Mouse (Mus musculus) neural tube, embryonic 14.5 days (tissue): ENCODE data around the gene Olfr829. TPM values are rescaled to one million over a fixed set of nuclear protein-coding genes. Genes with fewer than 3 reads are reported as not detected.
"Not testable (repeated sequence)": the region's sequence is repeated elsewhere in the genome, so short reads cannot be mapped to it uniquely, and the experiment has no call there.

Source experiments
- ATAC-seq: fragments of 200-750 bp; cut with Nextera tagmentation; 2 replicates; pipeline ENCODE4 v1.8.0; 2017; ENCODE audit warnings: low read depth, mild to moderate bottlenecking, moderate TSS enrichment, moderate library complexity
- H3K27ac ChIP-seq: fragments of 300-500 bp; sonication (generic); 2 replicates; pipeline ENCODE4 v1.5.1; 2014; ENCODE audit warnings: low read depth, mild to moderate bottlenecking, control low read depth, low read length, moderate library complexity, mixed read lengths
- H3K27me3 ChIP-seq: fragments of 300-500 bp; sonication (generic); 2 replicates; pipeline ENCODE4 v1.6.1; 2014; ENCODE audit warnings: low read length; ENCODE audit not compliant: control insufficient read depth, insufficient read depth
- H3K36me3 ChIP-seq: fragments of 300-500 bp; sonication (generic); 2 replicates; pipeline ENCODE4 v1.6.1; 2014; ENCODE audit warnings: low read length, mixed read lengths; ENCODE audit not compliant: control insufficient read depth, insufficient read depth
- H3K4me1 ChIP-seq: fragments of 300-500 bp; sonication (generic); 2 replicates; pipeline ENCODE4 v1.6.1; 2014; ENCODE audit warnings: low read length; ENCODE audit not compliant: control insufficient read depth, insufficient read depth
- H3K4me2 ChIP-seq: fragments of 300-500 bp; sonication (generic); 2 replicates; pipeline ENCODE4 v1.6.1; 2014; ENCODE audit warnings: mild to moderate bottlenecking, low read depth, low read length, control low read depth
- H3K4me3 ChIP-seq: fragments of 300-500 bp; sonication (generic); 2 replicates; pipeline ENCODE4 v1.5.1; 2014; ENCODE audit warnings: low read depth, low read length, control low read depth, mixed read lengths
- H3K9ac ChIP-seq: fragments of 300-500 bp; sonication (generic); replicated peaks from 2 replicates; pipeline ENCODE4 v1.6.1; 2014; ENCODE audit warnings: low read depth, mild to moderate bottlenecking, control low read depth, low read length, mixed read lengths
- H3K9me3 ChIP-seq: fragments of 300-500 bp; sonication (generic); 2 replicates; pipeline ENCODE4 v1.6.1; 2016; ENCODE audit warnings: low read length; ENCODE audit not compliant: control insufficient read depth
- WGBS: fragments of 180-500 bp; shearing (Covaris S2); extraction: QIAGEN DNeasy Blood & Tissue Kit; methylation state at CpG from one replicate; pipeline ENCODE4 v1.1.7; 2014; 5-methylcytosine and 5-hydroxymethylcytosine counted together
- polyA plus RNA-seq: library from polyadenylated mRNA; unstranded; fragments of >200 nt; fragmentation: Nextera tagmentation; extraction: Ambion mirVana; gene quantifications from 2 replicates; pipeline ENCODE4 v1.2.1, GENCODE M21; 2014

Gene Olfr829
- polyA plus RNA-seq = not detected in 2 replicates

DNA sequence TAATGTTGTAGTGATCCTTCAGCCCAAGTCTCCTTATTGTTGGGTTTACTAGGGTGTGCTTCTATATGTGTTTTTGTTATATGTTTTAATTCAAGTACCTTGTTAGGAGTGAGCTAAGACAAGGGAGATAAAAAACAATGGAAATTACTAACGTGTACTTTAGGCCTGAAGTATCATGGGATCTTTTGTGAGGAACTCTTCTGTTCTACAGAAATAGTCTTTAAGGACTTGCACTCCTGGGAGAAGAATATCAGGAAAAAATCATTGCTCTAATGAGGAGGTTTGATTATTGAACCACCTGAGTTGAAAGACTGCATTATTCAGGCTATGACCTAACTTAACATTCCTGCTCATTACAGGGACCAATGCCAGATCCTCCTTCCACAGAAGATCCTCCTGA lies at the start of gene Olfr829:
Gene Olfr829, plus strand, starts transcription at position 301 of the 400 bp plus-strand sequence.
- ATAC-seq = no peak
- Histone ChIP-seq H3K27me3 (no peaks in the 10 kb centered on the region), H3K36me3 (no peaks in the 10 kb centered on the region), H3K9ac (no peak within 1 kb of the TSS), H3K4me2 (no peak within 1 kb of the TSS), H3K9me3 (no peaks in the 10 kb centered on the region), H3K4me3 (no peak within 1 kb of the TSS), H3K27ac (no peak within 1 kb of the TSS), H3K4me1 (no peaks in the 10 kb centered on the region)
- WGBS = 79% methylated on average over 1 of the region's 1 CpGs

DNA sequence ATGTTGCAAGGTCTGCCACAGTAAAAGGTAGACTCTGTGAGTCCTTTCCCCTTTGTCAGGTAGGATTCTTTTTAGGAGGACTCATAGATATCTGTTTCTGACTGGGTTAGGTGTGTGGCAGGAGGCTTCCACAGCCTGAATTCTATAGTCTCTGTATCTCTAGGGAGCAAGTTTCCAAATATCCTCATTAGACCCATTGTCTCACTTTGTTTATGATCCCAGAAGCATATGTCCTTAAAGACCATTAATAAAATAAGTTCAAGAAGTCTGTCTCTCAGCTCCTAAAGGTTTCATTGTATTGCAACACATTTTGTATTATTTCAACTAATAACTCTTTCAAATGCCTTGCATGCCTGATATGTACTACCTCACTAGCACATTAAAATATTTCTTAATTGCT lies 35.3 kb upstream of the Olfr829 start, which contains the start of gene Olfr828:
Gene Olfr828, minus strand, starts transcription at position 101 of the 400 bp plus-strand sequence.
- Histone ChIP-seq H3K27me3 (no peaks in the 10 kb centered on the region), H3K27ac (no peak within 1 kb of the TSS), H3K4me3 (no peak within 1 kb of the TSS), H3K9ac (no peak within 1 kb of the TSS), H3K4me1 (no peaks in the 10 kb centered on the region), H3K9me3 (no peaks in the 10 kb centered on the region), H3K4me2 (no peak within 1 kb of the TSS), H3K36me3 (no peaks in the 10 kb centered on the region)
- no peak for ATAC-seq

DNA sequence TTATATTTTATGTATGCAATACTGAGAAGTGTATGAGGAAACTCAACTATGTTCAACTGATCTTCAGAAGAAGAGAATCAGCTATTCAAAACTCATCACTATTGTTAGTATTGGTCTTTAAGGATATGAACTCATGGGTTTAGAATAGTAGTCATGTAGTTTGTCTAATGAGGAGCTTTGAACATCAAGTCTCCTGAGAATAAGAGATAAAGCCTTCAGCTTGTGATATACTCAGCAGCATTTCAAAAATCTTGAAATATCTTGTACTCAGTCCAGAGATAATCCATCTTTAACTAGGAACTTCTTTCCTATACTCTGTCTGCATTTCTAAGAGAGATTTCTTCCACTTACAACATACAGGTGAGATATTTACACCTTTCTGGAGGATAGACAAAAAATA lies 19.7 kb downstream of the Olfr829 start, which contains the start of gene Olfr830:
Gene Olfr830, plus strand, starts transcription at position 301 of the 400 bp plus-strand sequence.
- ATAC-seq = no peak

DNA sequence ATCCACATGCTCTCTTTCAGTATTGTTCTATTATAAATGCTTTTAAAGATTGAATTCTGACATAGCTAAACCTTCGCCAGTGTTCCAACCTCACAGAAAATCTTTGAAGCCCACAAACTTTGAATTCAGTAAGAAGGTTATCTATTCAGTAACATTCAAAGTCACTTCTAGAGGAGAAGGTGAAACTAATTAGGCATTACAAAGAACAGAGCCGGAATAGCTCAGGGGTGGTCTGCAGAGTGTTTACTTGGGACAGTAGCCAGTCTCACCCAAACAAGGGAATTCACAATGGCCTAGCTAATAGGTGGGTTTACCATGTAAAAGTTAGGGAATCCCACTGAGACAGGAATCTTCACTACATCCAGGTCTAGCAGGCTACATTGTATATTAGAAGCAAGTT lies 53.0 kb downstream of the Olfr829 start:
- not testable (repeated sequence) for H3K27ac ChIP-seq, H3K9me3 ChIP-seq, H3K4me3 ChIP-seq, H3K9ac ChIP-seq, H3K4me2 ChIP-seq, H3K36me3 ChIP-seq, H3K4me1 ChIP-seq, H3K27me3 ChIP-seq, ATAC-seq
- WGBS = 74% methylated on average over 2 of the region's 2 CpGs

More for the DNA sequence above, 19.7 kb downstream of the Olfr829 start, which contains the start of gene Olfr830:
- H3K27ac ChIP-seq = no peak within 1 kb of the TSS
- H3K4me1 ChIP-seq = no peaks in the 10 kb centered on the region
- H3K4me2 ChIP-seq = no peak within 1 kb of the TSS
- no peaks in the 10 kb centered on the region for H3K9me3 ChIP-seq
- no peak within 1 kb of the TSS for H3K9ac ChIP-seq
- no peaks in the 10 kb centered on the region for H3K36me3 ChIP-seq
- no peaks in the 10 kb centered on the region for H3K27me3 ChIP-seq
- no peak within 1 kb of the TSS for H3K4me3 ChIP-seq

Other genes starting within 250 kb of the Olfr829 start
- gene Muc16, start 180.4 kb upstream of the Olfr829 start, polyA plus RNA-seq = not detected in 2 replicates
- not detected in 2 replicates for gene Olfr24, start 90.9 kb upstream of the Olfr829 start, polyA plus RNA-seq
- not detected in 2 replicates for gene Olfr828, start 35.4 kb upstream of the Olfr829 start, polyA plus RNA-seq
- not detected in 2 replicates for gene Olfr830, start 19.8 kb downstream of the Olfr829 start, polyA plus RNA-seq
- gene Olfr832, start 82.2 kb downstream of the Olfr829 start, polyA plus RNA-seq = not detected in 2 replicates
- gene Olfr834, start 133.1 kb downstream of the Olfr829 start, polyA plus RNA-seq = not detected in 2 replicates
- not detected in 2 replicates for gene Olfr835, start 177.8 kb downstream of the Olfr829 start, polyA plus RNA-seq